Mouse (Mus musculus) urinary bladder, postnatal 25 days (tissue): ENCODE measurements around the gene Klhl31.
A peak's percentile ranks its signal among the peaks of the same experiment; 100 is the strongest.

Experiments used
- DNase-seq: peaks from one replicate; pipeline ENCODE4 v3.0.0; 2022; ENCODE audit warnings: low spot score

Klhl31 gene

DNA sequence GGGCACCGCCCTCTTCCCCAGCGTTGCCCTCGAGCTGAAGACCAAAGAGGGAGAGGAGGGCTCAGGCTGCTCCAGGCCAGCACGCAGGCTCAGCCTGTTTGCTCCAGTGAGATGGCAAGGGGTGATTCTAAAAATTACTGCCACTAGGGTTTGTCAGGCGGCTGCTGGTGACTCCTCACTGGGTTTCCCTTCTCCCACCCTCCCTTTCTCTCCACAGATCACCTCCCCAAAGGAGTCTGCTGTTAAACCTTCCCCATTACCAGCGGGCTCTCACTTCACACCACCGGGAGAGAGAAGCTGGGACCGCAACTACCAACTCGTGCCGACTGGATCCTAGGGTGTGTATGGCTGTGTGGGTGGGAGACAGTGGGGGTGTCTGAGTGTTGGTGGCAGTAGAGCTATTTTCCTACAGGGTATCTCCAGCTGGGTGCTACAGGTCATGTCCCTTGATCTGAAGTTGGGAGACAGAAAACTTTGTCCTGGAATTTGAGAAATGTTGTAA lies at the start of gene Klhl31:
Klhl31 (plus strand) TSS at position 51 of the 502 bp plus-strand sequence.
- no peak for DNase-seq

DNA sequence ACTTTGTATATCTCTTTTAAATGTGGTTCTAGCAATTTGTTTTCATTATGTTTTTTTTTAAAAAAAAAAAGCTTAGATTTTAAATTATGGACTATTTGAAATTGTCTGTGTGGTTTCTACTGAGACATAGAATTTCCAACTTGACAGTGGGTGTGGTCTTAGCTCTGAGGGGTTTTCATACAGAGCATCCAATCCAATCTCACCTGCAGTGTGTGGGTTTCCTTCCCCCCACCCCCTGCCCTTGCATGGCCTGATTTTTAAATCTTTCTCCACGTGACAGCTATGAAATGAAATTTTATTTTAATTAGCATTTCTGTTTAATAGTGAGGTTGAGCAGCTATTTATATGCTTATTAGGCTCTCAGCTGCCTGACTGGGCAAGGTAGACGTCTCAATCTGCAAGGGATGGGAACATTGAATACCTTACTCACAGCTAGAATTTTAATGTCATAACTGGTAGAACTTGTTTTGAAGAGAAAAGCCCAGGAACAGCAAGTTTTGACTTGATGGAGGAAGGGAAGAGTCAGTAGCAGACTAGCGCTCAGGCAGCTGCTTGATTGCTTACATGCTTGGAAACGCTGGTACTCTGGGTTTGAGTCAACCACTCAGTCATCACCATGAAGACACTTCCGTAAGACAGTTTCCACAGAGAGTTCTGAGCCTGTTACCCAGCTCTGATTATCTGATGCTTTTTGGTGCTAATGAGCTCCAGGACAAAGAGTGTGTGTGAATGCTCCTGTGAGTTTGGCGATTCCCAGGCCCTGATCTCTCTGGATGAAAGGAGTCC lies 49.3 kb upstream of the Klhl31 start:
- DNase-seq: no peak

DNA sequence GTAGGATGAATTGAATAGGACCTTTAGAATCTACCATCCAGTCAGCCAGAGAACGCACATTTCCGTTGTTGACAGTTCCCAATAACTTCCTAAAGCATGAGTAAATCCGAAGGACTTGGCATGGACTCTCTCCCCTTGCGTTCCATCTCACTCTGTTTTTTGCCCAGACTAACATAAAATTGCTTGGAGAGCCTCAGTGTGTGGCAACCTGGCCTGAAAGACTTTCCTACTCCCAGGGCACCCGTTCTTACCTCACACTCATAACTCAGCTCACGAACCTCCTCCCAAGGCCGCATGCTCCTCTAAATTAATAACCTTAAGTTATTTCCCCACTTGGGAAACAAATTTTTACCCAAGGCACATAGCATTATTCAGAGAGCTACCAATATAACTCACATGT lies 48.7 kb upstream of the Klhl31 start:
- no peak for DNase-seq

DNA sequence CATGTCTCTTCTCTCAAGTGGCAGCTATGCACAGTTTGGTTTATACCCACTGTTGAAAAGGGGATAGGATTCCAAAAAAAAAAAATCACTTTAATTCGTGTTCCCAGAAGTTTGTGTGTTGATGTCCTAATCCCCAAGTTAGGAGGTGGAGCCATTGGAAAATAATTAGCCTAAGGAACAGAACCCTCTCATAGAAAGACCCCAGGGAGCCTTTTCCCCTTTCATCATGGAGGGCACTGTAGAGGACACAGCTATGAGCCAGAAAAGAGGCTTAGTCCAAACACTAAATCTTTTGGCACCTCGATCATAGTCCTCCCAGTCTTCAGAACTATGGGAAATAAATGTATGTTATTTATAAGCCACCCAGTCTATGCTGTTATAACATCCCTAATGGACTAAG lies 46.8 kb upstream of the Klhl31 start:
- DNase-seq: no peak

DNA sequence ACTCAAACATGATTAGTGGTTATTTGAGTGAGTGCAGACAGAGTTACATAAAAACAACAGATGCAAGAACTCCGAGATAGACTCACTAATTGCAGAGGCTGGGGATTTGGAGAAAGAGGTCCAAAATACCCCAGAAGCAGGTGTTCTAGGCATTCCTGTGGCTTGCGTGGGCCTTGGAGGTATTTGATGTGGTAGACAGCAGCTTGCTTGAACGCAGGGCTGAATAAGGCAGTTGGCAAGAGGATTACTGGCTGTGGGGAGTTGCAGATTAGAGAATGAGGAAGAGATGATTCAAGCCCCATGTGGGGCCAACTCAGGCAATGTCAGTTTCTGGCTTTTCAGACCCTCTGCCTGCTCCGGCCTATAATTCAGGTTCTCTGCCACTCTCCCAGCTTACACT lies 43.9 kb upstream of the Klhl31 start:
- no peak for DNase-seq

DNA sequence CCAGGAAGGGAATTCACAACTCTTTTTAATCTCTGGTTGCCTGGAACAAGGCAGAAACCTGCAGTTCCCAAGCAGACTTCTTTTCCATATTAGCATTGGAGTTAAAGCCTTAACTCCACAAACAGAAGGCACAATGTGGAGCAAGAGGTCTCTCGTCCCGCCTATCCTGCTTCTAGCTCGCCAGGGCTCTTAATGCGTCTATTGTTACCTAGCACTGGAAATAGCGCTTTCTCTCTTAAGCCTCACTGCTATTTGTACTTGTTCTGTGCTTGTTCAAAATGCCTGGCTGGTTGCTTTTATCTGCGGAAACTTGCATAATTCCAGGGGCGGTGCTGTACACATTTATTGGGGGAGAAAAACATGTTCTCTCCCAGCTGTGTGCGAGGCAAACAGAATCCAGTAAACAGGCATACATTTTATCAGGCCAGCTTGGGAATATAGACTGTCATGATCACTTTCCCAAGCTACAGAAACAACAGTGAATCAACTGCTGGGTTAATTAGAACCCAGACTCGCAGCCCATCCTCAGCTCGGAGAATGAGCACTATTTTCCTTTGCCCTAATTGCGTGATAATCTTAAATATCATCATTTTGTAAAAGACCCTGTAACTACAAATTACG lies 41.2 kb upstream of the Klhl31 start:
- no peak for DNase-seq

DNA sequence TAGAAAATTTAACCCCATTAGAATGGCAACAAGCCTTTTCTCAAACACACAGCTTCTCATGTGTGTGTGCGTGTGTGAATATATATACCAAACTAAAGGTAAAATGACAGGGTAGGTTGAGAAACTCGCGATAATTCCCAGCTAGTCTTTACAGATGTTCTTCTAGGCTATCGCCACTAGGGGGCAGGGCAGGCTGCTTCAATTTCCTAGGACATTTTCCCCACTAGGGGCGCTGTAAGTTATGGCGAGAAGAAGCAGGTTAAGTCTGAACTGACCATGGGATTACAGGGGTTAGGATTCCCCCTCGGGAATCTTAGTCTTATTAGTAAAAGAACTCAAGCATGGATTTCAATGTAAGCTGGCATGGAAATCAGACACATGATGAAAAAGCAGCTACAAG lies 39.9 kb upstream of the Klhl31 start:
- peak; percentile 83 for DNase-seq

DNA sequence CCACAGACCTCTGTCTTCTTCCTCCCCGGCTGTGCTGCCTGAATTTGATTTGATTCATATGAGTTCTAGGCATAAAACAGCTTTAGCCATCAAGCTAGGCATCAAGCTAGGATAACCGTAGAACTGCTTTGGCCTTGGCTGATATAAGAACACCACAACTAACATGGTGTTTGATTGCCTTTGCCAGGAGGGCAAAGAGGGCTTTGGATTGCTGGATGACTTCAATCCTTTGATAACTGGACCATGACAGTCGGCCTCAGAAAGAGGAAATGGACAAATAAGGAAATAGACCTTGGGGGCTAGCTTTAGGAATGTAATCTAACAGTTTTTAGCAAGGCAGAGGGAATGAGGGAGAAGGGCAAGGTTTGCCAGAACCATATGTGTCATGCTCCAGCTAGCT lies 37.7 kb upstream of the Klhl31 start:
- DNase-seq: no peak

DNA sequence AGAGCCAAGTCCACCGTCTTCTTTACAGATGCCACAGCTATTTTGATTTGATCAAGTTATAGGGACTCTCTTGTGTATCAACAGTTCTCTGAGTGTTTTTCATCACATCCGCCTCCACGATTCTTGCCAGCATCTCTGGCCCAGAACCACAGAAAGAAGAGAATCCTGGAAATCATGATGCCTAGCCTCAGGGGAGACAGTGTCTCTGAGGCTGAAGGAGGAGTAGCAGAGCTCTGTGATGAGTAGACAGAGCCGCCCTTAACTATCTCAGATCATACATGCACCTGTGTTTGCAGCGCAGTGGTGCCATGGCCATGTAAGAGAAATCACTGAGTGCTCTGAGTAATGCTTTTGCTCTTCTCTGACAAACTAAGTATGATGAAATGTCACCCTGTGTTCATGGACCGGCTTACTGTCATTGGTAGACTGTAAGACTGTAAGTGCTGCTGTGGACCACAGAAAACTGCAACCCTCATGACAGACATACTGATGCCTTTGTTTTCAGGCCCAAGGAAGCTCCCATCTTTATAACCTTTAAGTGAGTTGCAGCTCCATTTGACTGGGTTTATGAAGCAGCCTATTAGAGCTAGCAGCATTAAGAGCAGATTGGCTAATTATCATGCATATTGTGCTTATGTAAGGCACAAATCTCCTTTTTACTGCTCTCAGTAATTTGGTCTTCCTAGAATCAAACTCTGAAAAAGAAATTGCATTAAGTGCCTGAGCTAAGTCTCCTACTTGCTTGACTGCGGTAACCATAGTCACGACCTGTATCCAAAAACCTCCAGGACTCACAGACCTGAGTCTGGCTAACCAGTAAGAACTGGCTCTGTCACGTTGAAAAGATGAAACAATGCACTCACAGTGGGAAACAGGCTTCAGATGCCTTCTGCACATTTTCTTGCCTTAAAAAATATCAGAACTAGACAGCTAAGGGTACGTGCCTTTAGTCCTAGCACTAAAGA lies 33.7 kb upstream of the Klhl31 start:
- DNase-seq: no peak

DNA sequence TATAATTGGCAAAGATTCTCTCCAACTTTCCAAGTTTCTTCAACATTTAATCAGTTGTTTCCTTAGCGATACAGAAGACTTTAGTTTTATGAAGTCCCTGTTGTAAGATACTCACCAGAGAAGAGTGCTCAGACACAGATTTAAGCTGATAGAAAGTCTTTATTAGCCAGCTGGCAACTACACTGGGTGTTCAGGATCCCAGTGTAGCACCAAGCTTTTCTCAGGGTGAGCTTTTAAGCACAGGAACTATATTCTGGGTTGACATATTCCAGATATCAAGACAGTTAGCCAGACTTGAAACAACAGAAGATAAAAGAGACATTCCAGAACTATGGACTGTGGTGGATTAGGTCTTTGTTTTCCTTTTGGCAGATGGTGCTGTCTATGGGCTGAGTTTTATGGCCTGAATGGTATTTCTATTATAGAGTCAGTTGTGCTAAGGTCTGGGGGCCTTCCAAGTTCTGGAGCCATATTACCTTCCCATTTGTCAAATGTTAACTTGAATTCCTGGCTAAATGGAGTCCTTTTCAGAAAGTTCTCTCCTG lies 32.3 kb upstream of the Klhl31 start:
- no peak for DNase-seq

DNA sequence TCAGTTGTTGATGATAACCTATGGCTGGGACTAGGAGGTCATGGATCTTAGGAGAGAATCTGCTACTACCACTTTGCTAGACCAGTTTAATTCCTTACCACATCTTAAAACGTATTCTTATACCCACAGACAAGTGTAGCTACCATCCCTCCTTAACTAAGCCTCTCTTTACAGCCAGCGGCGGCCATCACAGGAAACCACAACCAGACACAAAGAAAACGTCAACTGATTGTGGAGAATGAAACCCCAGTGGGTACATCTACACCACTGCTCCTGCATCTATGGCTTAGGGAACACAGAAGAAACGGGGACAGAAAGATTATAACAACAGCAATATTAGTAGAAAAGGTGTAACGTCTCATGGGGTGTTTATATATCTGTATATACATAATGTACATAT lies 29.0 kb upstream of the Klhl31 start:
- DNase-seq: no peak

DNA sequence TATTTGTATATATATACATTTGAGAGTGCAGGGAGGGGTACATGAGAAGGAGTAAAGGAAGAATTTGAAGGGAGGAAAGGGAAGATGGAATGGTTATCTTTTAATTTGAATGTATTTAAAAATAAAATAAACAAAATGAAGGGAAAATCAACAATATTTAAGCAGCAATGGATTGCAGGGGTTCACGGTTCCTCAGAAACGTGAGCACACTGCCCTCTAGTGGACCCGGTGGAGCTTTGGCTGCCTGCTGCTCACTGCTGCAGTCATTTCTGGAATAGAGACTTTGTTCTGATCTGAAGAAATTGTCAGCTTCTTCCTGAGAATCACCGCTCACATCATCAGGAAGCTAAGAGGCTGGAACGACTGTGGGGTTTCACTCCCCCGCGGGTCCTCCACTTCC lies 28.5 kb upstream of the Klhl31 start:
- DNase-seq: peak; percentile 44

DNA sequence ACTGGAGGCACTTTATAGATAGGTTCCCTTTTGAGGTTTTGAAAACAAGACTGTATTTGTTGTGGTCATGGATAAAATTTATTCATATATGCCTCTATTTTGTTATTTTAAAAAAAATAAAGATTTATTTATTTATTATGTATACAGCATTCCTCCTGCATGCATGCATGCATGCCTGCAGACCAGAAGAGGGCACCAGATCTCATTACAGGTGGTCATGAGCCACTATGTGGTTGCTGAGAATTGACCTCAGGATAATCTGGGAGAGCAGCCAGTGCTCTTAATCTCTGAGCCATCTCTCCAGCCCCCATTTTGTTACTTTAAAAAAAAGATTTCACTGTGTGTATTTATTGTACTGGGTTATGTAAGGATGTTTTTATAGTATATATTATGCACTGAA lies 25.5 kb upstream of the Klhl31 start:
- DNase-seq: no peak

DNA sequence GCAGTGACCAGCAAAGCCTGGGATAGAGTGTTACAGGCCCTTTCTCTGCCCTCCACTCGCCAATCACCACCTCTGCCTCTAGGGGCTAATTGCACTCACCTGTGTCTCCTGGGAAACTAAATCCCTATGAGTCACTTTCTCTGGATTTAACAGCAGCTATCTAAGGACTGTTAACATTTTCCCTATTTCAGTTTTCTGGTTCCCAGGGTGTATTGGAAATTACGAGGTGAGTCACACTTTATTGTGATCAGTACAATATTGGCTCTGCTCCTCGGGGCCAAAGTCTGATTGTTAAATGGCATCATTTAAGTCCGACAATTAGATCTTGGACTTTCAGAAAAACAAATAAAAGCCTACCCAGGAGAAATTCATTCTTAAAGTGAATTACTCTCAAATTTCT lies 24.0 kb upstream of the Klhl31 start:
- no peak for DNase-seq

DNA sequence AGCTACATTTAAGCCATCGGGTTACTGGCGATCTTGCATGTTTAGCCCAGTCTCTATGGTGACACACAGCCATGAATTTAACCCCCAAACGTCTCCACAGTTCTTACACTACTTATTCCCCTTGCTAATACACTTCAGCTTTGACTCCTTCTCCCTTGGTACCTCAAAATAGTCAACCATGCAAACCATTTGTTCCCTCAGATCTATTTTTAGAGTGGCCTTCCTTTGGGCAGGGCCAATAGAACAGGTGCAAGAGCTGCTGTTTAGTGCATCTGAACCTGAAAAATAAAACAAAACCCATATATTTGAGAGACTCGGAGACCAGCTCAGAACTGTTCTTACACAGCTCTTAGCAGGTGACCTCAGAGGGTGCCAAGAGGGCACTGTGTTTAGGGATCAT lies 20.4 kb upstream of the Klhl31 start:
- DNase-seq: no peak

DNA sequence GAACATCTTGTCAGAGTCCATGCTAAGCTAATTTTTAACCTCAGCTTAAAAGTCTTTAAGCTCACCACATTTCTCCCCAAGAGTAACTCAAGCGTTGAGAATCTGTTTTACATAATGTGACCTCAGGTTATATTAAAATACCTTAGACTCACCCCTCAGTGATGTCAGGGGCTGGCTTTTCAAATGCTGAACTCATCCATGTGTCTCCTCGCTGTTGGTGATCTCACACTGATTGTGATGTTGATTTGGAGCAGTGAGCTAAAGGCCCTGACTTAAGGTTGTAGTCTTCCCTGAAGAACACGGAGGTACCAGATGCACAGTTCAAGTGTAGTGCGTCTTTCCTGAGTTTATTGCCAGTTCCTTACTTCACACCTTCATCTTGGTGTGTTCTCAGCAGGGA lies 19.5 kb upstream of the Klhl31 start:
- DNase-seq: no peak

DNA sequence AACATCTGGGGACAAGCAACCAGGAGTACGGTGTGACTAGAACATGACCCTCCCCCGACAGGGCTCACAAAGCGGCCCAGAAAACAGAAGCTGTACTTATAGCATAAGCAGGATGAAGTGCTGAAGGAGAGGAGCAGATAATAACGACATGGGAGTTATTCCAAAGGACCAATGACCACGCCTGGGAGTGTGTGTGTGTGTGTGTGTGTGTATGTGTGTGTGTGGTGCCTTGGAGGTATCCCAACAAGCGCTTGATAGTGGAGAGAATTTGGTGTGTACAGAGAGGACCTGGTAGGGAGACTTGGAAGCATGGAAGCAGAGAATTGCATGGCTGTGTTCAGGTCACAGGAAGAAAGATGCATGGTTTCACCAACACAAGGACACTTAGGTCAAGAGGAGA lies 18.5 kb upstream of the Klhl31 start:
- no peak for DNase-seq

DNA sequence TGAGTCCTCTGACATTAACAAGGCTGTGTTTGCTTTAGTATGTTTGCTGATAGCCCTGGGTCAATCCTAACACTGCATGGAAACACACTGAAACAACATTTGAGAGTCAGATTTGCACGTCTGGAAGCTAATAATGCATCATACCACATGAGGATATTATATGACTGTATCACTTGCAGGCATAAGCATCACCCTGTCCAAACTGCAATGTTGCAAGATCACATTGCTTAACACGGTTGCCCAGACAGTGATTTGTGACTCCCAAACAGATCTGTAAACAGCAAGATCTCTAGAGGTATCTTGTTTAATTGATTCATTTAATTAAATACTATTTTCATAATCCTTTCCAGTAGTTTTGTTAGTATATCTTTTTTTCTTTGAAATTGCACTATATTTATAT lies 17.9 kb upstream of the Klhl31 start:
- DNase-seq: no peak

DNA sequence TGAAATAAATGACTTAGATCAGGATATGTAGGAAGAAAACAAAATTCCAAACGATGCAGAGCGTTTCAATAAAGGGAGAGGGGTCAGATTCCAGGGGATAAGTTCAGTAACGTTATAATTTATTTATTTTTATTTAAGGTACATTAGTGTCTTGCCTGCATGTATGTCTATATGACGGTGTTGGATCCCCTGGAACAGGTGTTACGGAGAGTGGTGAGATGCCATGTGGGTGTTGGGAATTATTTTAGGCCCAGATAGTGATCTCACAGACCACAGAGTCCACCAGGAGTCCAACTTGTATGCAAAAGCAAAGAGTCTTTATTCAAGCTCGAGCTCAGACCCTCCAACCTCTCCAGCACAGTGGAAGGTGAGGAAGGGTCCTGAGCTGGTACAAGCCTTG lies 16.2 kb upstream of the Klhl31 start:
- no peak for DNase-seq

DNA sequence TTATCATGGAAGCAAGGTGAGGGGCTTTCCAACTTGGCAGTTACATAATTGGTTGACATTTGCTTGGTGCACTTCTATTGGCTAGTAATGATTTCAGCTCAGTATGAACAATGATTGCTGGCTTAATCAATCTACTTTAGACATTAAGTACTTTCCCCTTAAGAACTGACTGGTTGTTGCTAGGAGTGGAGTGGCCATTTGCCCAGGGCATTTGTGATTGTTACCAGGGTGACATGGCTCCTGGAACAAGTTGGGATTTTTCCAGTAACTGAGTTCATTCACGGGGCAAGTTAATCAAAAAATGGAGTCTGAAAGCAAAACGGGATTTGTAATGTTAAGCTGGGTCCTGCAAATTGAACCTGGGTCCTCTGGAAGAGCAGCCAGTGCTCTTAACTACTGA lies 15.8 kb upstream of the Klhl31 start:
- DNase-seq: no peak

DNA sequence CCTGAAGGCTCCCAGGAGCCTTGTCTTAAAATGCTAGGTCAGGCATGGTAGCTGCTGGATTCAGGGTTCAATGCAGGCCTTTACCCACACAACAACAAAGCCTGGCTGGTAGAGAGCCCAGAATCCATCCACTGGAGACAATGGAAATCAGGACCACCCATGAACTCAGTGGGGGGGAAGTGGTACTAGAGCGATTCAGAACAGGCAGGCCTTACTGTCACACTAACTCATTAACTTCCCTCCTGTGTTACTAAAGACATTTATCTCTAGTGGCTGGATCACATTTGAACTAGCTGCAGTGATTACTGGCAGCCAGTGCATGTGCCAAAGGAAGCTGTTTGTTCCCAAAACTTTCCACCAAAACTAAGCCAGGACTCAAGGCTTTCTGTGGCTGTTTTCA lies 13.4 kb upstream of the Klhl31 start:
- no peak for DNase-seq

DNA sequence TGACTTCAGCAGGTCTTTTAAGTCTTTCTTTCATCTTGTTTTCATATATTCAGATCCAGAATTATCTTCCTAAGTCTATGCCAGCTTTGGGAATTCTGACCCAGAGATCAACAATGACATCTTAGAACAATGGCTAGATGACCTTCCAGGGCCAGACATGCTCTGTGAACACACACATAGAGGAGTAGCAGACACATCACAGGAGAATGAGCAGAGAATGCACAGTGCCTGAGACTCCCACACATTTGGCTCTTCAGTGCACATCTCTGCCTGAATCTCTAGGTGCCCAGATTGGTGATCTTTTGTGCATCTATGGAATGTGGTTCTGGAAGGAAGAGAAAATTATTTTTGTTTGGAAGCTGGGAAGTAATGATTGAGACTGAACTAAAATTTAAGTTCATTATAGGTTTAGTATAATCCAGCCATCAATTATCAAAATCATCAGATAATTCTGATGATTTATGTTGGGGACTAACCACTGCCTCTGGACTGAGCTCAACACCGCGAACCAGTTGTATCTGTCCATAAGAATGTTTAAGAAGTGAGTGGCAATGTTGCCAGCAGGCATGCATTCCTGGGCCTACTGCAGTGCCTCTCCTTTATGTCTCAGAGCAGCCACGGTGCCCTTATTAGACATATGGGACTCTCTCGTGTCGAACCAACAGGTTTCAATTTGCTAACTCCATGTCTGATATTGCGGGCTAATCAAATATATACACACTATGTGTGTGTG lies 12.8 kb upstream of the Klhl31 start:
- no peak for DNase-seq
